Mouse (Mus musculus) megakaryocyte, embryonic 14.5 days (primary cell): ENCODE measurements around the gene Plpp1.

ENCODE experiments used
- FLI1 ChIP-seq: IDR thresholded peaks from 2 replicates; pipeline ENCODE4 v1.6.1; 2012; ENCODE audit warnings: low read length, inconsistent platforms, mixed read lengths
- GATA1 ChIP-seq: IDR thresholded peaks from 3 replicates; pipeline ENCODE4 v1.6.1; 2012; ENCODE audit warnings: mixed read lengths, low read length, inconsistent platforms, borderline replicate concordance

DNA sequence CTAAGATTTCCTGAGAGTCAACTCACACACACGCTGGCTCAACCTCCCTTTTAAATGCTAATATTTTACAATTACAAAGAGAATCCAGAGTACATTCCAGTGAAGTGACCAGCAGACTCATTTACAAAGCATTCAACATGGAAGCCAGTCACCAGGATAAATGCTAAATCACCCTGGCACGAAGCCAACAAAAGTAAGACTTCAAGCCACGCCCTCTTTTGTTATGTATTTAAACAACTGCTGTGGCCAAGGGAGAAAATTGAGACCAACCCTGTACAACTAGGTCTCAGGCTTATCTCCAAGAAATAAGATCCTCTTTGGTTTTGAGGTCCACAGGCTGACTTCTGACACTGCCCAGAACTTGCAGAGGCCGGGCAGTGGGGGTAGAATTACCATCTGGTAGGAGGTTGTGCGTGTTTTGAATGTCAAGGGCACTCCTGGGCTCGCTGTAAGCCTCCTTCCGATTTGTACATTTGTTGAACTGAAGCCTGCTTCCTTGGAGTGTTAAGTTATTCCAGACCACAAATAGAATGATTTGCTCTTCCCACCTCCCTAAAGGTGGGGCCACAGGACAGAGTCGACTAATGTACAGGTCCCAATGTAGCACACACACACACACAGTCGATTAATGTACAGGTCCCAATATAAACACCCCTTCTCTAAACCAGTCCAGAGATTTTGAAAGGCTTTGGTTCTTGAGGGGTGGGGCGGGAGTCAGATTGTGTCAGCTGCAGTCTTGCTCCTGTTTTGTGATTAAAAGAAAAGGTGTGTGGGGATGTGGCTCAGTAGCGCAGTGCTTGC, 29.9 kb upstream of the Plpp1 start:
- TF ChIP-seq GATA1 (no peak), FLI1 (no peak)
